Comparison of ENCODE assay signal across 8 mouse cellular contexts in the genomic region with DNA sequence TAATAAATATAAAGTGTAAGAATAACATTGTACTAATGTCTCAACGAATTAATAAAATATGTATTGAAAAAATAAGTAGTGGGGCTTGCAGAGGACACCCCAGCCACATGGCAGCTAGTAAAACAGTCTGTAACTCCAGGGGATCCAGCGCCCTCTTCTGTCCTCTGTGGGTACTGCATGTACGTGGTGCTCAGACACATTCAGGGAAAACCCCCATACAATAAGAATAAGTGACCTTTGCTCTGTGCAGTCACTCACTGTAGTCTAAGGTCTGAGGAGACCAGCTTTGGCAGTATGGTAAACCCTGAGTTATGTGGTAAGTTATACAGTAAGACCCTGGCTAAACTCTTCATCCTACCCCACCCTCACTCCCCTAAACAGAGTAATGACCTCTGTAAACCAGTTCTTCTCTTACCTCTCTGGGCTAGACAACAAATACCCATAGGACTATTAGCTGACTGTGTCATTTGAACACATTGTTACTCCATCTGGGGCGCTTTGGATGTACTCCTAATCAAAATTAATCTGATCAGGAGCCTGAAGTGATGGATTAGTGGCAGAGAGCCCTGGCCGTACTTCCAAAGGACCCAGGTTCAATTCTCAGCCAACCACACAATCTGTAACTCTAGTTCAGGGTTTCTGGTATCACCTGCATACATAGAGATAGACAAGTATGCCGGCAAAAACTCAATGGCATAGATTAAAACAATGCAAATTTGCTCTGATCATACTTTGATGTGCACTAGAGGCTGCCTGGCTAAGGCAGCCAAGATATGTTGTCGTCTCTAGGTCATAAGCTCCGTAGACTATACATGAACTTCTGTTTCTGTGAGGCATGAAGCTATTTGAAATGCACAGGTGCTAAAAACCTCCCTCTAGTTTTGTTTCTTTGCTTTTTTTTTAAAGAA. TPM values are rescaled to one million over a fixed set of nuclear protein-coding genes. Genes with fewer than 3 reads are reported as not detected.
DNase-seq lines count a peak whose midpoint lies in the region; ATAC-seq and TF ChIP-seq lines count a peak whose summit lies in the region.

No protein-coding gene starts in this region.

- WGBS in kidney, adult 2 months, result 39% methylated on average over 8 of the region's 8 CpGs
- WGBS in limb, embryonic 13.5 days, result 54% methylated on average over 8 of the region's 8 CpGs
- 49% methylated on average over 8 of the region's 8 CpGs for WGBS in stomach, embryonic 16.5 days

- H3K27ac ChIP-seq in kidney, adult 2 months (ENCODE audit: insufficient read depth, low read depth, low read length), result peak overlapping the region; percentile 96
- peak overlapping the region; percentile 44 for H3K27ac ChIP-seq in limb, embryonic 13.5 days
- peak overlapping the region; percentile 84 for H3K27ac ChIP-seq in stomach, embryonic 16.5 days (ENCODE audit: low read length)

- peak overlapping the region; percentile 43 for H3K9ac ChIP-seq in limb, embryonic 13.5 days
- peak overlapping the region; percentile 28 for H3K9ac ChIP-seq in stomach, embryonic 16.5 days (ENCODE audit: low read length)

- H3K36me3 ChIP-seq in kidney, adult 2 months (ENCODE audit: control insufficient read depth, insufficient read depth, low read length), result no peaks in the 10 kb centered on the region
- H3K36me3 ChIP-seq in limb, embryonic 13.5 days, result peaks cover 11% of the 10 kb centered on the region
- H3K36me3 ChIP-seq in stomach, embryonic 16.5 days (ENCODE audit: control insufficient read depth, insufficient read depth, low read length), result 0 out of 2 replicates have a peak, but pooled peaks cover 6% of the 10 kb centered on the region

- H3K4me3 ChIP-seq in kidney, adult 2 months (ENCODE audit: insufficient read depth, low read depth, low read length), result no peak overlapping the region
- no peak overlapping the region for H3K4me3 ChIP-seq in limb, embryonic 13.5 days
- no peak overlapping the region for H3K4me3 ChIP-seq in stomach, embryonic 16.5 days (replicated peaks; ENCODE audit: low read length)

- 0 out of 2 replicates have a peak overlapping the region, but pooled peaks have one; percentile 29 for H3K4me2 ChIP-seq in limb, embryonic 13.5 days (replicated peaks)
- no peak overlapping the region for H3K4me2 ChIP-seq in stomach, embryonic 16.5 days (ENCODE audit: low read depth, low read length)

- DNase-seq in ovary, postnatal 10 days (ENCODE audit: low spot score), result peak; percentile 59
- no peak for DNase-seq in ovary, adult 18-20 months (ENCODE audit: low spot score)
- DNase-seq in embryo, embryonic 10 days (ENCODE audit: low spot score), result peak; percentile 81
- DNase-seq in kidney, adult 2 months, result peak; percentile 81

- TF ChIP-seq CTCF in kidney, adult 2 months (conservative IDR thresholded peaks at IDR 0.05; ENCODE audit: insufficient read depth, insufficient read length, low read depth, low read length), result peak; percentile 90

- peak; percentile 64 for ATAC-seq in granulocyte monocyte progenitor cell, adult 5-6 weeks (replicated peaks; ENCODE audit: poor library complexity, severe bottlenecking)
- ATAC-seq in limb, embryonic 13.5 days (ENCODE audit: low FRiP score, low read depth), result no peak
- peak; percentile 75 for ATAC-seq in monocyte, adult 5-6 weeks (replicated peaks; ENCODE audit: insufficient number of reproducible peaks, low FRiP score, low TSS enrichment, poor library complexity, severe bottlenecking)
- peak; percentile 31; the same call in 1 of the 2 replicates for ATAC-seq in stomach, embryonic 16.5 days (ENCODE audit: insufficient read depth, low FRiP score)

- H3K27me3 ChIP-seq in kidney, adult 2 months (replicated peaks; ENCODE audit: control insufficient read depth, insufficient read depth, low read length), result no peaks in the 10 kb centered on the region
- H3K27me3 ChIP-seq in limb, embryonic 13.5 days, result no peaks in the 10 kb centered on the region
- H3K27me3 ChIP-seq in stomach, embryonic 16.5 days (ENCODE audit: control insufficient read depth, insufficient read depth, low read length), result no peaks in the 10 kb centered on the region

- H3K9me3 ChIP-seq in limb, embryonic 13.5 days, result no peaks in the 10 kb centered on the region
- H3K9me3 ChIP-seq in stomach, embryonic 16.5 days (replicated peaks; ENCODE audit: control insufficient read depth, low read length), result no peaks in the 10 kb centered on the region

- no peak for TF ChIP-seq POLR2A in kidney, adult 2 months (IDR thresholded peaks at IDR 0.05; ENCODE audit: low read depth, low read length)

- peaks cover 48% of the 10 kb centered on the region for H3K4me1 ChIP-seq in kidney, adult 2 months (ENCODE audit: control insufficient read depth, insufficient read depth, low read length)
- peaks cover 58% of the 10 kb centered on the region for H3K4me1 ChIP-seq in limb, embryonic 13.5 days
- H3K4me1 ChIP-seq in stomach, embryonic 16.5 days (ENCODE audit: control insufficient read depth, insufficient read depth, low read length), result peaks cover 55% of the 10 kb centered on the region

RNA-seq across cellular contexts. Expression of a gene that starts 18.6 kb away (rescaled TPM):
- 19.0 and 24.3 TPM in 2 replicates for total RNA-seq in granulocyte monocyte progenitor cell, adult 5-6 weeks (2014; fragmentation: Nextera tagmentation)
- total RNA-seq in granulocyte monocyte progenitor cell, adult 5-6 weeks (2017), result 16.5 and 17.5 TPM in 2 replicates
- polyA plus RNA-seq in kidney, adult 2 months (2012; rRNA removed), result 102 and 118 TPM in 2 replicates
- polyA plus RNA-seq in limb, embryonic 13.5 days (2015; fragmentation: Nextera tagmentation; extraction: Ambion mirVana), result 168 and 173 TPM in 2 replicates
- total RNA-seq in monocyte, adult 5-6 weeks (2017), result 43.2 to 64.7 TPM (median 49.7 TPM) in 3 replicates
- 161 and 169 TPM in 2 replicates for polyA plus RNA-seq in stomach, embryonic 16.5 days (2015; fragmentation: Nextera tagmentation; extraction: Ambion mirVana)

RNA-seq across cellular contexts. Expression of a gene that starts 37.9 kb away (rescaled TPM):
- total RNA-seq in granulocyte monocyte progenitor cell, adult 5-6 weeks (2014; fragmentation: Nextera tagmentation), result 11.0 and 26.5 TPM in 2 replicates
- total RNA-seq in granulocyte monocyte progenitor cell, adult 5-6 weeks (2017), result 13.1 and 17.2 TPM in 2 replicates
- polyA plus RNA-seq in kidney, adult 2 months (2012; rRNA removed), result 6.9 and 7.5 TPM in 2 replicates
- polyA plus RNA-seq in limb, embryonic 13.5 days (2015; fragmentation: Nextera tagmentation; extraction: Ambion mirVana), result 27.6 and 30.3 TPM in 2 replicates
- total RNA-seq in monocyte, adult 5-6 weeks (2017), result 28.6 to 54.3 TPM (median 43.2 TPM) in 3 replicates
- polyA plus RNA-seq in stomach, embryonic 16.5 days (2015; fragmentation: Nextera tagmentation; extraction: Ambion mirVana), result 15.9 and 17.2 TPM in 2 replicates

RNA-seq across cellular contexts. Expression of a gene that starts 47.0 kb away (rescaled TPM):
- total RNA-seq in granulocyte monocyte progenitor cell, adult 5-6 weeks (2014; fragmentation: Nextera tagmentation), result not detected in 2 replicates
- total RNA-seq in granulocyte monocyte progenitor cell, adult 5-6 weeks (2017), result not detected in 2 replicates
- polyA plus RNA-seq in kidney, adult 2 months (2012; rRNA removed), result 0.08 and 0.09 TPM in 2 replicates
- 0.15 and 0.34 TPM in 2 replicates for polyA plus RNA-seq in limb, embryonic 13.5 days (2015; fragmentation: Nextera tagmentation; extraction: Ambion mirVana)
- total RNA-seq in monocyte, adult 5-6 weeks (2017), result not detected in 3 replicates
- polyA plus RNA-seq in stomach, embryonic 16.5 days (2015; fragmentation: Nextera tagmentation; extraction: Ambion mirVana), result not detected in 2 replicates

RNA-seq across cellular contexts. Expression of a gene that starts 58.6 kb away (rescaled TPM):
- 0.49 TPM in 1 of 2 replicates, not detected in the other for total RNA-seq in granulocyte monocyte progenitor cell, adult 5-6 weeks (2014; fragmentation: Nextera tagmentation)
- 0.46 TPM in 1 of 2 replicates, not detected in the other for total RNA-seq in granulocyte monocyte progenitor cell, adult 5-6 weeks (2017)
- polyA plus RNA-seq in kidney, adult 2 months (2012; rRNA removed), result 0.24 and 3.5 TPM in 2 replicates
- 0.13 and 0.15 TPM in 2 replicates for polyA plus RNA-seq in limb, embryonic 13.5 days (2015; fragmentation: Nextera tagmentation; extraction: Ambion mirVana)
- 13.6 to 19.3 TPM (median 17.9 TPM) in 3 replicates for total RNA-seq in monocyte, adult 5-6 weeks (2017)
- 0.10 TPM in 1 of 2 replicates, not detected in the other for polyA plus RNA-seq in stomach, embryonic 16.5 days (2015; fragmentation: Nextera tagmentation; extraction: Ambion mirVana)

Comparison
In these comparisons a context has a peak if more than half of its experiments do, and no peak if none do; other contexts are left out.
1. H3K27ac ChIP-seq: peak in every context shown above with its lines; median percentile 96 in kidney, adult 2 months; 84 in stomach, embryonic 16.5 days; 44 in limb, embryonic 13.5 days.